Mouse (Mus musculus): ENCODE measurements around the gene Capzb. TPM values are rescaled to one million over a fixed set of nuclear protein-coding genes. Genes with fewer than 3 reads are reported as not detected.

The Capzb gene
- polyA plus RNA-seq, 1 experiment from 2014 or later: 425 TPM

- Histone ChIP-seq H3K27ac (no peak overlapping the region), H3K27me3 (replicated peaks) (no peaks in the 10 kb centered on the region), H3K4me3 (replicated peaks) (no peak overlapping the region), H3K36me3 (peaks cover 24% of the 10 kb centered on the region), H3K4me1 (replicated peaks) (no peaks in the 10 kb centered on the region), H3K9ac (no peak overlapping the region), H3K4me2 (replicated peaks) (no peak overlapping the region), H3K9me3 (no peaks in the 10 kb centered on the region)
- ATAC-seq: no peak
- 85% methylated on average over 7 of the region's 7 CpGs for WGBS
Measured at GRCm38 (mm10) chr4:139266500-139266865, 73.8 kb downstream of the Capzb start.

- Histone ChIP-seq H3K36me3 (peaks cover 17% of the 10 kb centered on the region), H3K27ac (no peak overlapping the region), H3K4me2 (replicated peaks) (no peak overlapping the region), H3K9me3 (no peaks in the 10 kb centered on the region), H3K27me3 (replicated peaks) (no peaks in the 10 kb centered on the region), H3K4me1 (replicated peaks) (no peaks in the 10 kb centered on the region), H3K4me3 (replicated peaks) (no peak overlapping the region), H3K9ac (no peak overlapping the region)
- ATAC-seq: no peak
- 83% methylated on average over 3 of the region's 3 CpGs for WGBS
Measured at GRCm38 (mm10) chr4:139267335-139267734, 74.6 kb downstream of the Capzb start.

GRCm38 (mm10) chr4:139268242-139268641, 75.5 kb downstream of the Capzb start:
- H3K36me3 ChIP-seq: peaks cover 9% of the 10 kb centered on the region
- no peak overlapping the region for H3K4me2 ChIP-seq (replicated peaks)
- H3K27me3 ChIP-seq (replicated peaks): no peaks in the 10 kb centered on the region
- no peak overlapping the region for H3K27ac ChIP-seq
- H3K4me1 ChIP-seq (replicated peaks): no peaks in the 10 kb centered on the region
- H3K4me3 ChIP-seq (replicated peaks): no peak overlapping the region
- 92% methylated on average over 1 of the region's 1 CpGs for WGBS
- ATAC-seq: no peak
- no peaks in the 10 kb centered on the region for H3K9me3 ChIP-seq
- no peak overlapping the region for H3K9ac ChIP-seq

DNA sequence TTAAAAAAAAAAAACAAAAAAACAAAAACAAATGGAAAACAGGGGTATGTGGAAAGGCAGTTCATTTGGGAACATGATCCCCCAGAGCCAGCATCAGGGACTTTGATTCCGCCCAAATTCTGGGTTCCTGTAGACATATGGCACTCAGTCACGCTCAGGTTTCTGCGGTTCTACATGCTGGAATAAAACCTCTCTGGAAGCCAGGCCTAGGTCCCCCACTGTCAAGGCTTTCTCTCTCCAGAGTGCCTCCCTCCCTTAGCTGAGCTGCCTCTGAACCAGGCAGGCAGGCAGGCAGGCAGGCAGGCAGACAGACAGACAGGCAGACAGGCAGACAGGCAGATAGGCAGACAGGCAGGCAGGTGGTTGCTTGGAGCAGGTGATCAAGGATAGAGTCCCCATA, 77.5 kb downstream of the Capzb start:
- H3K9ac ChIP-seq: no peak overlapping the region
- H3K27me3 ChIP-seq (replicated peaks): no peaks in the 10 kb centered on the region
- no peak overlapping the region for H3K4me3 ChIP-seq (replicated peaks)
- no peaks in the 10 kb centered on the region for H3K4me1 ChIP-seq (replicated peaks)
- H3K4me2 ChIP-seq (replicated peaks): no peak overlapping the region
- H3K27ac ChIP-seq: no peak overlapping the region
- 96% methylated on average over 3 of the region's 3 CpGs for WGBS
- H3K36me3 ChIP-seq: peaks cover 4% of the 10 kb centered on the region; the same call in 1 of the 2 replicates
- ATAC-seq: no peak
- H3K9me3 ChIP-seq: no peaks in the 10 kb centered on the region

GRCm38 (mm10) chr4:139271562-139271961, 78.9 kb downstream of the Capzb start:
- H3K4me2 ChIP-seq (replicated peaks): no peak overlapping the region
- H3K27ac ChIP-seq: no peak overlapping the region
- H3K4me1 ChIP-seq (replicated peaks): no peaks in the 10 kb centered on the region
- H3K9me3 ChIP-seq: no peaks in the 10 kb centered on the region
- no peaks in the 10 kb centered on the region for H3K27me3 ChIP-seq (replicated peaks)
- peaks cover 4% of the 10 kb centered on the region; the same call in 1 of the 2 replicates for H3K36me3 ChIP-seq
- ATAC-seq: no peak
- WGBS: 73% methylated on average over 9 of the region's 9 CpGs
- no peak overlapping the region for H3K4me3 ChIP-seq (replicated peaks)
- no peak overlapping the region for H3K9ac ChIP-seq

GRCm38 (mm10) chr4:139272951-139273680, 80.4 kb downstream of the Capzb start:
- no peak for ATAC-seq
- Histone ChIP-seq H3K4me2 (replicated peaks) (no peak overlapping the region), H3K36me3 (peaks cover 4% of the 10 kb centered on the region; the same call in 1 of the 2 replicates), H3K4me1 (replicated peaks) (no peaks in the 10 kb centered on the region), H3K9ac (no peak overlapping the region), H3K9me3 (no peaks in the 10 kb centered on the region), H3K27me3 (replicated peaks) (no peaks in the 10 kb centered on the region), H3K27ac (no peak overlapping the region), H3K4me3 (replicated peaks) (no peak overlapping the region)
- 85% methylated on average over 10 of the region's 10 CpGs for WGBS

DNA sequence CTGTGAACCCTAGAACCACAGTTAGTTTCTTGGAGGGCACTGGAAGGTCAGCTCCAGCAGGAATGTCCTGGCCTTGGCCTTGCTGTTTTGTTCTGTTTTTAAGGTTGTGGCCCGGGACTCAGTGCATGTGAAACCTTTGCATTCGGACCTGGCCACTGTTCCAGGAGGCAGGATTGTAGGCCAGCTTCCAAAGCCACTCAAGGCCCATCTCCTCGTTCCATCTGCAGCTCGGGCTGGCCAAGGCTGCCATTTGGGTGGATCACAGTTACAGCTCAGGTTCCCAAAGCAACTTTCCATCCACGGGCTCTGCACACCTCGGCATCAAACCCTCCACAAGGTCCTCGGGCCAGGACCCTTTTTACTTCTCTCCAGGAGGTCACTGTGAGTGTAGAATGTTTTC, 81.9 kb downstream of the Capzb start:
- Histone ChIP-seq H3K4me2 (replicated peaks) (no peak overlapping the region), H3K36me3 (peaks cover 5% of the 10 kb centered on the region; the same call in 1 of the 2 replicates), H3K27me3 (replicated peaks) (no peaks in the 10 kb centered on the region), H3K4me1 (replicated peaks) (no peaks in the 10 kb centered on the region), H3K27ac (no peak overlapping the region), H3K9me3 (no peaks in the 10 kb centered on the region), H3K9ac (no peak overlapping the region), H3K4me3 (replicated peaks) (no peak overlapping the region)
- no peak for ATAC-seq
- WGBS: 91% methylated on average over 7 of the region's 7 CpGs

GRCm38 (mm10) chr4:139276411-139276810, 83.7 kb downstream of the Capzb start:
- Histone ChIP-seq H3K27me3 (replicated peaks) (no peaks in the 10 kb centered on the region), H3K27ac (no peak overlapping the region), H3K36me3 (peaks cover 16% of the 10 kb centered on the region; the same call in 1 of the 2 replicates), H3K4me3 (replicated peaks) (no peak overlapping the region), H3K4me2 (replicated peaks) (no peak overlapping the region), H3K4me1 (replicated peaks) (no peaks in the 10 kb centered on the region), H3K9me3 (no peaks in the 10 kb centered on the region), H3K9ac (no peak overlapping the region)
- ATAC-seq: no peak
- WGBS: 90% methylated on average over 7 of the region's 7 CpGs

GRCm38 (mm10) chr4:139280530-139280929, 87.8 kb downstream of the Capzb start:
- no peaks in the 10 kb centered on the region for H3K9me3 ChIP-seq
- 90% methylated on average over 12 of the region's 12 CpGs for WGBS
- H3K4me2 ChIP-seq (replicated peaks): no peak overlapping the region
- no peak overlapping the region for H3K4me3 ChIP-seq (replicated peaks)
- no peaks in the 10 kb centered on the region; the same call in 1 of the 2 replicates for H3K4me1 ChIP-seq (replicated peaks)
- ATAC-seq: no peak
- peaks cover 38% of the 10 kb centered on the region for H3K36me3 ChIP-seq
- H3K27me3 ChIP-seq (replicated peaks): no peaks in the 10 kb centered on the region
- no peak overlapping the region for H3K9ac ChIP-seq
- no peak overlapping the region for H3K27ac ChIP-seq

DNA sequence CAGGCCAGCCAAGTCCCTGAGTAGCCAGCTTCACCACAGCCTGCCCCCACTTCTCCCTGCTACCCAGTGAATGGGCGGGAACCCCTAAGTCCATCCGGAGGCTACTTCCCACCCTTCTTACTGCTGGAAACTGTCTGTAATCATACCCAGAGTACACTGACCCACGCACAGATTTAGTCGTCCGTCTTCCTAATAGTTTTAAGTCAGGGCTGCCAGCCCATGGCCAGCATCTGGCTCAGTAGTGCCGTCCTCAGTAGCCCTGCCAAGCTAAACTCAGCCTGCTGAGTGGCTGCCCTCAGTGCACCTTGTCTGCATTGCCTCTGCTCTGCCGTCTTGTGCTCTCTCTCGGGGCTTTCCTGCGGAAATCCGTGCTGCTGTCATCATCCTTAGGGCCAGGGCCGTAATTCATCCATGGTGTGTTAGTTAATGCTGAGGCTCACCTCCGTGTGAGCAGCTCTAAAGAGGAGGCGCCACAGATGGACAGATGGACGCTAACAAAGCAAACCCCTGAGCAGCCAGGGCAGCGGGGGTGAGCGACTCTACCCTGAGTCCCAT, 89.2 kb downstream of the Capzb start:
- no peaks in the 10 kb centered on the region for H3K9me3 ChIP-seq
- H3K4me1 ChIP-seq (replicated peaks): no peaks in the 10 kb centered on the region; the same call in 1 of the 2 replicates
- ATAC-seq: no peak
- no peak overlapping the region for H3K4me3 ChIP-seq (replicated peaks)
- peaks cover 41% of the 10 kb centered on the region for H3K36me3 ChIP-seq
- no peak overlapping the region for H3K4me2 ChIP-seq (replicated peaks)
- no peak overlapping the region for H3K9ac ChIP-seq
- H3K27ac ChIP-seq: no peak overlapping the region
- 80% methylated on average over 16 of the region's 16 CpGs for WGBS
- no peaks in the 10 kb centered on the region for H3K27me3 ChIP-seq (replicated peaks)

GRCm38 (mm10) chr4:139282955-139283417, 90.3 kb downstream of the Capzb start:
- no peak for ATAC-seq
- WGBS: 51% methylated on average over 6 of the region's 6 CpGs
- Histone ChIP-seq H3K27me3 (replicated peaks) (no peaks in the 10 kb centered on the region), H3K9ac (no peak overlapping the region), H3K9me3 (no peaks in the 10 kb centered on the region), H3K4me3 (replicated peaks) (no peak overlapping the region), H3K36me3 (peaks cover 52% of the 10 kb centered on the region), H3K4me2 (replicated peaks) (no peak overlapping the region), H3K4me1 (replicated peaks) (no peaks in the 10 kb centered on the region; the same call in 1 of the 2 replicates), H3K27ac (no peak overlapping the region)

DNA sequence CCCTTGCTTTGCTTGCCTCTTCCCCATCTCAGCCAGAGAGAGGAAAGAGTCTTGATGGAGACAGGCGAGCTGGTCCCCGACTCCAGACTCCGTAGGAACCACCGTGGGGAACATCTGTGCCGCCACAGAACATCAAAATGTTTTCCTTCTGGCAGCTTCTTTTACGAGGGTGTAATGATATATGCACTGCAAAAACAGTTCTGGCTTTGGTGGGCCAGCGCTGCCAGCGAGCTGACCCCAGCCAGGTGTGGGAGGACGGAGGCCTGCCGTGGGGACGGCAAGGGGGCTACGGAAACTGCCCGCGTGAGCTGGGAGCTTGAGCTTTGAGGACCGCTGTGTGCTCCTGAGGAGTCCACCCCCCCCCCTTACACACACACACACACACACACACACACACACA, 92.2 kb downstream of the Capzb start:
- no peaks in the 10 kb centered on the region for H3K9me3 ChIP-seq
- no peak for ATAC-seq
- no peak overlapping the region for H3K4me3 ChIP-seq (replicated peaks)
- WGBS: 72% methylated on average over 15 of the region's 15 CpGs
- H3K36me3 ChIP-seq: peaks cover 64% of the 10 kb centered on the region
- H3K9ac ChIP-seq: no peak overlapping the region
- no peaks in the 10 kb centered on the region for H3K27me3 ChIP-seq (replicated peaks)
- H3K4me2 ChIP-seq (replicated peaks): no peak overlapping the region
- no peaks in the 10 kb centered on the region; the same call in 1 of the 2 replicates for H3K4me1 ChIP-seq (replicated peaks)
- H3K27ac ChIP-seq: no peak overlapping the region

DNA sequence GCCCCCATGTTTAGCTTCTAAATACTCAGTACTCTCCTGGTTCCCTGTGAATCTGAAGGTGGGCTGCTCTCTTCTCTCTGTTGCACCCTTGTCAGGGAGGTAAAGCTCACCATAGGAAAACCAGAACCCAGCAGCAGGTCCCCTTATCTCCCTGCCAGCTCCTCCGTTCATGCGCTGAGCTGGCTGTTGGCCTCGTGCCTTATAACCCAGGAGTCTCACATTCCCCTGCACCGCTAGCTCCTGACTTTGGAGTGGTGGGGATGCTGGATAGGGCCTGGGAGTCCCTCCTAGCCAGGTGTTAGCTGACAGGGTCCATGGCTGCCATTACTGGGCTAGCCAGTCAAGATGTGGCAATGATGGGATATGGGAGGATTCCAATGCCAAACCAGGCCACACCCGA, 93.5 kb downstream of the Capzb start:
- peaks cover 58% of the 10 kb centered on the region for H3K36me3 ChIP-seq
- WGBS: 83% methylated on average over 5 of the region's 5 CpGs

More for the DNA sequence above, 93.5 kb downstream of the Capzb start:
- ATAC-seq: no peak
- H3K4me3 ChIP-seq (replicated peaks): no peak overlapping the region
- H3K27me3 ChIP-seq (replicated peaks): no peaks in the 10 kb centered on the region
- no peak overlapping the region for H3K9ac ChIP-seq
- no peaks in the 10 kb centered on the region for H3K9me3 ChIP-seq
- no peak overlapping the region for H3K27ac ChIP-seq
- H3K4me1 ChIP-seq (replicated peaks): no peaks in the 10 kb centered on the region; the same call in 1 of the 2 replicates
- H3K4me2 ChIP-seq (replicated peaks): no peak overlapping the region
